Mouse (Mus musculus): ENCODE measurements around the gene AI661453.

Gene AI661453

DNA sequence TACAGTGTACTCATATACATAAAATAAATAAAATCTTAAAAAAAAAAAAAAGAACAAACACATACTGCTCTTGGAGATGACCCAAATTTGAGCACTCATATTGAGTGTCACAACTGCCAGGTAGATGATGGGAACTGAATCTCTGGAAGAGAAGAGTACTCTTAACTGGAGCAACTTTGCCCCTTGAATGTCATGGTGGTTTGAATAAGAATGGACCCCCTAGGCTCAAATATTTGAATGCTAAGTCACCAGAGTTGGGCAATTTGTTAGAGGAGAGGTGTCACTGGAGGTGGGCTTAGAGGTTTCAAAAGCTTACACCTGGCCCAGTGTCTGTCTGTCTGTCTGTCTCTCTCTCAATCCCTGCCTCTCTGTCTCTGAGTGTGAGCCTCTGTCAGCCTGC lies 67.3 kb downstream of the AI661453 start:
- DNase-seq (ENCODE audit: low spot score): no peak

- DNase-seq (ENCODE audit: low spot score): no peak
Observed at GRCm38 (mm10) chr17:47504228-47504627, 67.8 kb downstream of the AI661453 start.

GRCm38 (mm10) chr17:47504941-47505346 lies 68.5 kb downstream of the AI661453 start, which contains the start of gene Ccnd3:
Gene Ccnd3 (plus strand): TSS chr17:47505051.
- peak; percentile 50 for DNase-seq (ENCODE audit: low spot score)

- no peak for DNase-seq (ENCODE audit: low spot score)
Observed at GRCm38 (mm10) chr17:47505566-47505965, 69.2 kb downstream of the AI661453 start.

- DNase-seq (ENCODE audit: low spot score): no peak
Observed at GRCm38 (mm10) chr17:47506042-47506441, 69.6 kb downstream of the AI661453 start.

DNA sequence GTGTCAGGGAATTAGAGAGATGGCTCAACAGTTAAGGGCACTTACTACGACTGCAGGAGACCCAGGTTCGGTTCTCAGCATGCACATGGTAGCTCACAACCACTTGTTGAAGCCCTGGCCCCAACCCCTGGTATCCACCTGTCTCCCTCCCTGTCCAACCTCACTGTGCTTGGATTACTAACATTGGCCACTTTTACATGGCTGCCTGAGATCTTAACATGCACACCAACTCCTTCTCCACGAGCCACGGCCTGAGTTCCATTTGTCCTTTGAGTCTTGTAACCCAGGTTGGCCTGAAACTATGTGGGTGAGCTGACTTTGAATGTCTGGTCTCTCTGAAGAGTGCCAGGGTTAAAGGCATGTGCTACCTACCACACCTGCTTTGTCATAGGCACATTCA lies 70.3 kb downstream of the AI661453 start:
- no peak for DNase-seq (ENCODE audit: low spot score)

GRCm38 (mm10) chr17:47507523-47507922 lies 71.1 kb downstream of the AI661453 start:
- DNase-seq (ENCODE audit: low spot score): no peak

- DNase-seq (ENCODE audit: low spot score): peak; percentile 90
Observed at GRCm38 (mm10) chr17:47508012-47508608, 71.7 kb downstream of the AI661453 start.

DNA sequence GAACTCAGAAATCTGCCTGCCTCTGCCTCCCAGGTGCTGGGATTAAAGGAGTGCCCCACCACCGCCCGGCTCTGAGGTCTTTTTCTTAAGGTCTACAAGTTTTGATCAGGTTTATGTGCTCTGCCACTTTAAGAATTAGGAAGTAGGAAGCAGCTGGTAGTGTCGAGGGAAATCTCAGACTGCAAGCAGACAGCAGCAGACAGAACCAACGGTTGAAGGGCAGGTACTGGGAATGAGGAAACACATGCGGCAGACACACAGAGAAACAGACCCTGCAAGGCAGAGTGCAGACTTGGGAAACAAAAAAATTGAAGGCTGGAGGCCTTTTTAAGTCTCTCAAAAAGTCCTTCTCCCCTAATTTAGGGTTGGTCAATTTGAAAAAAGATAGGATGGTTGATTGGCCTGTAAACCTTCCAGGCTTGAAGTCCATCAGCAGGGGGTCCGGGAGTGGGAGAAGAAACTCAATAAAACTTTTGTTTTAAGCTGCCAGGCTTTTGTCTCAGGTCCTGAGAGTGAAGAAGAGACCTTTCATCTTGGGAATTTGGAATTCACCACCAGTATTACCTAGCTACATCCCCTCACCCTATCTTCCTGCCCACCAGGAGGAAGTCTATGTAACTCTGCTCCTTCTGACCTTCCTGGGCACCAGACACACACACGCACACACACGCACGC lies 72.8 kb downstream of the AI661453 start:
- DNase-seq (ENCODE audit: low spot score): no peak

DNA sequence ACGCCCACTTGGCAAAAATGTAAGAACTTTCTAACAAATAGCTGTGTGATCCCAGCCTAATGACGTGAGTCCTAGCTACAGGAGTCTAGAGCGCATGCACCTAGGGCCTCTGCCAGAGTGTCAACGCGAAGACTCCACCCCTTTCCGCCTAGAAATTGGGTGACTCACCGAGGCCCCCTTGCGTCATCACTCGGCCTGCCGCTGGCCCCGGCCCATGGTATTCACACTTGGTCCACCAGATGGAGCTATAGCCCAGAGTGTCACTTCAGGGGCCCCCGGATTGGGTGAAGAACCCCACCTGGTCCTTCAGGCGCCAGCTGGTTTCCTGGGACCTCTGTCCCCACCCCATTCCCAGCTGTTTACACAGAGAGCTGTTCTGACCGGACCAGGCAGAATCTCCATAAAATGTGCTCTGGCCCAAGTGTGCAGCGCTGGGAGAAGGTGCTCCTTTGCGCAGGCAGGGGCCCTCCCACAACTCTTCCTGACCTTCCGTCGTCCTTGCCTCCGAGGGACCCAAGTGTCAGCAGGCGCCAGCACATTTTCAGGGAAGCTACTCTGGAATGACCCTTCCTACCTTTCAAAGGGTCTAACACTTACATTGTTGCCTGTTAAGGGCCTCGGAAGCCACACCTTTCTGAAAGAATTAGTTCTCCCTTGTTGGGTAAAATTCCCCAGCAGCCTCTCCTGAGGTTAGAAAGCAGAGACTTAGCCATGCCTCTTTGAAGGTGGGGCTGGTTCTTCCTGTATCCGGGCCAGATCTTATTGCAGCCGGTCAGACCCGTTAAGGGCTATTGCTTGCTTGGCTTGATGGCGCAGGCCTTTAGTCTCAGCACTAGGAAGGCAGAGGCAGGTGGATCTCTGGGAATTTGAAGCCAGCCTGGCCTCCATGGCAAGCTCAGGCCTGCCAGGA lies 75.0 kb downstream of the AI661453 start:
- DNase-seq (ENCODE audit: low spot score): peak; percentile 100

DNA sequence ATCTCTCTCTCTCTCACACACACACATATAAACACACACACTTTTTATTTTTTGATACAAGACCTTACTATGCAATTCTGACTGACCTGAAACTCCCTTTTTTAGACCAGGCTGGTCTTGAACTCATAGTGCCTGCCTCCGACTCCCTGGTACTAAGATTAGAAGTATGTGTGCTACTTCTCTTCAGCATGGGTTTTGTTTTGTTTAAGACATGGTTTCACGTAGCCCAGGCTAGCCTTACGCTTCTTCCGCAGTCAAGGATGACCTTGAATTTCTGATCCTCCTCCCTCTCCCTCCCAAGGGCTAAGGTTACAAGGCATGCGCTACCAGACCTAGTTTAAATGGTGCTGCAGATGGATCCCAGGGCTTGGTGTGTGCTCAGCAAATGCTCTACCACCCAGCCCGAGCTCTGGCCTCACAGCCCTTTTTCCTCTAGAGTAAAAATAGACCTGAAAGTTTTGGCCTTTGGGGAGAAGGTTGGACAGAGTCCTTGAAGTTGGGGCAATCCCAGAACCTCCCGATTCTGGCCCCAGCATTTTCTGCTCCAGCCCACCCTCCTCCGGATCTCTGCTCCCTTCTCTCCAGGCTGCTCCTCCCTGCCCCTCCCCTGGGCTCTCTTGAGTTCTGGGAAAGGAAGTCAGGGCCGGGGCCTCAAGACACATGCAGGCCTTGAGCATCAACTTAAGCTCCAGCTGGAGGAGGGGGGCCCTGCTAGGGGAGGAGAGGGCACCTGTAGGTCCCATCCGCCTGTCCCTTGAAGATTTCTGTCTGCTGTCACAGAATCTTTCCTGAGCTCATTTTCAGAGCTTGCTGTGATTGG lies 76.8 kb downstream of the AI661453 start:
- DNase-seq (ENCODE audit: low spot score): no peak

- DNase-seq (ENCODE audit: low spot score): no peak
Observed at GRCm38 (mm10) chr17:47515180-47515844, 78.9 kb downstream of the AI661453 start.

GRCm38 (mm10) chr17:47516232-47516631 lies 79.8 kb downstream of the AI661453 start:
- no peak for DNase-seq (ENCODE audit: low spot score)

DNA sequence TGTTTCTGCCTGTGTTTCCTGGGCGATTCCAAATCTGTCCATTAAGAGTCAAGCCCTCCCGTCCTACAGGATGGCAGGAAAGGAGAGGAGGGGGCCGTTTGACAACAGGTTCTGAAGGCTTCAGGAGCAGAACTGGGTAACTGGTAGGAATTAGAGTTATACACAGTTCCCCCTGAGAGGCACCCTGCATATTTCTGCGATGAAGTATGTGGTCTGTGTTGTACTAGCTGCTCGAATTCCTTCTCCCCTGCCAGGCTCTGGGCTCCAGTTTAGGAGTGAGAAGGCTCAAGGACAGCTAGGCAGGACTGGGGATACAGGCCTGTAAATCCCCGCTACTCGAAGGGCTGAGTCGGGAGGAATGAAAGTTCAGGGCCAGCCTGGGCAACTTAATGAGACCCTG lies 81.8 kb downstream of the AI661453 start:
- DNase-seq (ENCODE audit: low spot score): no peak

Data from ovary, postnatal 14 days (tissue).